Mouse (Mus musculus) brain, embryonic 14.5 days (tissue): ENCODE data around the gene Rab9. TPM values are rescaled to one million over a fixed set of nuclear protein-coding genes. Genes with fewer than 3 reads are reported as not detected.

Experiments used
- DNase-seq: peaks from one replicate; pipeline ENCODE4 v3.0.0-alpha.2; 2011; ENCODE audit warnings: low read depth
- CTCF ChIP-seq: fragments of 200-500 bp; IDR thresholded peaks from 2 replicates; pipeline ENCODE4 v1.5.1; 2012; ENCODE audit warnings: inconsistent platforms, mild to moderate bottlenecking, moderate library complexity, borderline replicate concordance; ENCODE audit not compliant: insufficient read depth, insufficient read length; ENCODE audit errors: extremely low read depth
- POLR2A ChIP-seq: fragments of 200-500 bp; IDR thresholded peaks from 2 replicates; pipeline ENCODE4 v1.6.1; 2012; ENCODE audit warnings: mild to moderate bottlenecking, inconsistent platforms, borderline replicate concordance; ENCODE audit not compliant: poor library complexity, insufficient read depth, insufficient read length, severe bottlenecking; ENCODE audit errors: extremely low read depth
- polyA plus RNA-seq: library from polyadenylated mRNA; depleted of rRNA; stranded (reverse); fragments of >200 nt; gene quantifications from 2 replicates; pipeline ENCODE4 v1.2.3, GENCODE M21; 2012; rRNA removed

The Rab9 gene
- polyA plus RNA-seq, 1 experiment = 25.2 TPM

GRCm38 (mm10) chrX:166444552-166444951, 35.1 kb downstream of the Rab9 start:
- no peak for DNase-seq
- no peak for TF ChIP-seq CTCF
- no peak for TF ChIP-seq POLR2A

GRCm38 (mm10) chrX:166440616-166441063, 39.0 kb downstream of the Rab9 start, which contains the start of gene Ofd1:
Gene Ofd1 (minus strand): TSS chrX:166440704.
- TF ChIP-seq CTCF (no peak), POLR2A (peak; percentile 94)
- peak; percentile 96 for DNase-seq

GRCm38 (mm10) chrX:166440036-166440615, 39.5 kb downstream of the Rab9 start, which contains the start of gene Trappc2:
Gene Trappc2 (plus strand): TSS chrX:166440574.
- DNase-seq = peak; percentile 57

GRCm38 (mm10) chrX:166434812-166435211, 44.9 kb downstream of the Rab9 start:
- TF ChIP-seq CTCF (no peak), POLR2A (no peak)
- DNase-seq = no peak

More at GRCm38 (mm10) chrX:166440036-166440615, 39.5 kb downstream of the Rab9 start, which contains the start of gene Trappc2:
- TF ChIP-seq CTCF (no peak), POLR2A (no peak)

GRCm38 (mm10) chrX:166416196-166416595, 63.5 kb downstream of the Rab9 start:
- TF ChIP-seq CTCF = peak; percentile 63; the same call in 1 of the 2 replicates
- no peak for TF ChIP-seq POLR2A
- peak; percentile 62 for DNase-seq

- TF ChIP-seq CTCF = no peak
- no peak for TF ChIP-seq POLR2A
- DNase-seq = no peak
These were observed 71.8 kb downstream of the Rab9 start for GRCm38 (mm10) chrX:166407865-166408264.

Other genes starting within 250 kb of the Rab9 start
- 198 and 228 TPM in 2 replicates for gene Gpm6b, start 241.0 kb downstream of the Rab9 start, polyA plus RNA-seq
- gene Trappc2, start 39.3 kb downstream of the Rab9 start, polyA plus RNA-seq = 26.6 and 29.5 TPM in 2 replicates
- gene Ofd1, start 39.2 kb downstream of the Rab9 start, polyA plus RNA-seq = 5.3 and 6.9 TPM in 2 replicates
- 3.1 and 3.5 TPM in 2 replicates for gene Tceanc, start 38.7 kb upstream of the Rab9 start, polyA plus RNA-seq
- 4.2 and 7.9 TPM in 2 replicates for gene Egfl6, start 105.9 kb upstream of the Rab9 start, polyA plus RNA-seq